Mouse (Mus musculus) thymus, postnatal 4 days (tissue): Measurements from ENCODE around the gene Mast4.

Source experiments
- DNase-seq: peaks from one replicate; pipeline ENCODE4 v3.0.0; 2021

Gene Mast4

DNA sequence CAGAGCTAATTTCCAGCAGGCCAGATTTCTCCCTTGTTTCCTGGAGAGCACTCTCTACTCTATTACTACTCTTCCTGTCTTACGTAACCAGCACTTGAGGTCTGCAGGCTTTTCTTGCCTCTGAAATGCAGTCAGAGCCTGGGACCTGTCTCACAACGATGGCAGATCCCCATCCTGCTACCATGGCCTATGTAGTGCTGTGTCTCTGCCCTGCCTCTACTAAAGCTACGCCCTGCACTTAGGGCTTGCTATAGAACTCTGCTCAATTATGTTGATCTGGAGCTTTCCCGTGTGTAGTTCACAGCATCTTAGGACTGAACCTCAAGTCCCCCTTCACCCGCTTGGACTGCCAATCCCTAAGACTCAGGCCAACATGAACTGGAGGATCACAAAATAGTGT, 150.7 kb downstream of the Mast4 start:
- DNase-seq: no peak

DNA sequence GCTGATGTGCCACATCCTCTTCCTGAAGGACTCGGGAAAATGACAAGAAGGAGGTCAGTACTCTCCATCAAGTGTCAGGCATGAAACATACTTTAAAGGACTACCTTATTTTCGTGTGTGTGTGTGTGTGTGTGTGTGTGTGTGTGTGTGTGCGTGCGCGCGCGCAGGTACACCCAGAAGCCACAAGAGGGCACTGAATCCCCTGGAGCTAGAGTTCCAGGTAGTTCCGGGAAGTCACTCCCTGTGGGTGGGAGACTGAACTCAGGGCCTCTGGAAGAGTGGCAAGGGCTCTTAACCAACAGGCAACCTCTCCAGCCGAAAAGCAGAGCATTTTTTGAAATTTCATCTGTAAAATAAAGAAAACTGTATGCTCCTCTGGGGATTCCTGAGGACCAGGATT, 152.5 kb downstream of the Mast4 start:
- DNase-seq: no peak

- no peak for DNase-seq
Measured at GRCm38 (mm10) chr13:103176871-103177270, 157.4 kb downstream of the Mast4 start.

DNA sequence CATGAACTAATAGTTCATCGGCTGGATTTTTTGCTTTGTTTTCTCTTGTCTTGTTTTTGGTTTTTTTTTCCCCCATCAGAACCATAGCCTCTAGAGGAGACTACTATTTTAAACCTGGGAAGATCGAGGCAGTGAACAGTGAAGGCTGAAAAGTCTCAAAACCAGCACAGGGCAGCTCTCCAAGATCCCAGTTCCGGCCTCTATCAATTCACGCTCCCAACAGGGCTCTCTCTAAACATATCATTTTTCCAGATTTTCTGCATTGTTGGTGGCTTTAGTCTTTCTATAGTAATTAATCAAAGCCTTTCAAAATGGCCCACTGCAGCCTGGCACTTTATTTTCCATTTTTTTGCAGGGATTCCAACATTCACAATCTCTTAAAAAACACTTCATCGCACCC, 159.9 kb downstream of the Mast4 start:
- DNase-seq: no peak

DNA sequence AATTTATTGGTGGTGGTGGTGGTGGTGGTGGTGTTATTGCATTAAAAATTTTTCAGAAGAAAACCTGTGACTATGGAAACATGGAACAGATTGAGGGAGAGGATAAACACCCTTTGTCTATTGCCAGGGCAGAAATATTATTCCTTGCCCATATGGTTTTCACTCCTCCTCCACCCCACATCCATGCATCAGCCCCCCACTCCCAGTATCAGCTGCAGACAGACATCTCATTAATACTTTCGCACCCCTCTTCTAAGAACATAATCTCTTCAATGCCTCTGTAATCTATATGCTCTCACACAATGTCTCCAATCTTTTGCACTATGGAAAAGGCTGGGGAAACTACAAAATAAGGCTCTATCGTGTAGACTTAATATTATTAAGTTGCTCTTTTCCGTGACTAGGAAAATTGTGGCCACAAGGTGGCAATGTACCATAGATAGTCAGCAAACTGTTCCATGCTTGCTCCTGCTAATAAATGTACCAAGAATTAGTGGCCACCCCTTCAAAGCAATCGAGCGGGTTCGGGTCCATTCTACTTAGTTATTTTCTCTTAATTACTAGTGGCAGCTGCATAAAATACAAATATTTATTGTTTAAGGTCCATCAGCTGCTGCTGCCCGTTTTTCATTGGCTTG, 160.6 kb downstream of the Mast4 start:
- peak; percentile 54 for DNase-seq

DNA sequence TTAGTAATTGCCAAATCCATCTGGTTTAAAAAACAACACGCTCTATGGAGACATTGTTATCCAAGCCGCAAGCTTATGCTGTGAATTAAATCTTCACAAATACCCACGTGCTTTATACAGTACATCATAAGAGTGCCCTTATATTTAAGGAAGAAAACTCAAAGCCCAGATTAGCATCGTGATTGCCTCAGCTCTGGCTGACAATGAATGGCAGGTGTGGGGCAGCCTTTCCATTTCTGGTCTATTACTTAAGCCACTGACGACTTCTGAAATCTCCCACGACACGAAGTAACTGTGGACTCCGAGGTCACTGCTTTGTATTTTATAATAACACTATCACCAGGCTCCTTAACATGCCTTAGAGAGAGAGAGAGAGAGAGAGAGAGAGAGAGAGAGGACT, 182.4 kb downstream of the Mast4 start:
- DNase-seq: no peak

- DNase-seq: no peak
Measured at GRCm38 (mm10) chr13:103151171-103151570, 183.1 kb downstream of the Mast4 start.

DNA sequence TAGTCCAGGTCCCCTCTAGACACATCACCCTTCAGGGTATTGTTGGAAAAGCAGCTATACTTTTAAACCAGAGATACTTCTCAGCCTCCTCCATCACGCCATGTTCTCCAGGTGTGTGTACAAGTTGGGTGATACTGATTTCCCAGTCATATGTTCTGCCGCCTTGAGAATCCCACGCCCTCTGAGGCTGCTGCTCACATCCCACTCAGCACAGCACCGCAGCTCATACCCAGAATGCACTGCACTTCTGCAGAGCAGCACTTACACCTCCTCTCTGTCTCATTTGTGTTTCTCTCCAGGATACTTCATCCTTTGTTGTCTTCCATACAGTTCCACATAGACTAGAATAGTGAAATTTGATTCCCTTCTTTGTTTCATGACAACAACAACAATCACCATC, 183.6 kb downstream of the Mast4 start:
- DNase-seq: no peak

GRCm38 (mm10) chr13:103149415-103149814, 184.9 kb downstream of the Mast4 start:
- DNase-seq: no peak

DNA sequence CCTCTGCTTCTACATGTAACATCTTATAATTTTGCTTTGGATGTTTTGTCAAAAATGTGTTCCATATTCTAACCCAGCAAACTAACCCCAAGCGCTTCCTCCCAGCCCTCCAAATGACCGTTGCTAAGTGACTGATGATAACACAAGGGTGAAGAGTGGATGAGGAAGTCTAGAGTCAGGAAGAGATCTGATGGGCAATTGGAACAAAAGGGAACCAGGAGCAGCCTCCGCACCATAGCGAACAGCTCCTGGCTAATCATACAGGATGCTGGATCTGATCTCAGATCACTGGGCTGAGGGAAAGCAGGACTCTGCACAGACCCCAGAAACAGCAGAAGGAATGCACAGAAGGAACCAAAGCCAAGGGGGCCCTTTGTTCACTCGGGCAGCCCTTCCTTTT, 190.0 kb downstream of the Mast4 start:
- DNase-seq: no peak

- DNase-seq: no peak
Measured at GRCm38 (mm10) chr13:103141304-103141703, 193.0 kb downstream of the Mast4 start.

DNA sequence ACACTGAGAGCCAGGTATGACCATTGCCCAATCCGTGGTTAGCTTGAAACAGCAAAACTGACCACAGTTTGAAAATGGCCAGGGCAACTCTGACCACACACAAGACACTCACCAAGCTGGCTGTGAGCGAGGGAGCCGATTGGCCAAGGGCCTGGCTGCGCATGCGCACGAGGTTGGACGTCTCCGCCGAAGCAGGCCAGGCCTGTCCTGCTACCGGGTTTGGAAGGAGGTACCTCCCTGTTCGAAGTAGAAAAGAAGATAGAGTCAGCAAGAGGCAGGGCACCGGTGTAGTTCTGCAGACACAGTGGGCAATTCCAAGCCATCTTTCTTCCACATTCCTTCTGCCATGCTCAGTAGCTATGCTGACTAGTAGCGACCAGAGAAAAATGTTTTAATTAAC, 194.2 kb downstream of the Mast4 start:
- no peak for DNase-seq

DNA sequence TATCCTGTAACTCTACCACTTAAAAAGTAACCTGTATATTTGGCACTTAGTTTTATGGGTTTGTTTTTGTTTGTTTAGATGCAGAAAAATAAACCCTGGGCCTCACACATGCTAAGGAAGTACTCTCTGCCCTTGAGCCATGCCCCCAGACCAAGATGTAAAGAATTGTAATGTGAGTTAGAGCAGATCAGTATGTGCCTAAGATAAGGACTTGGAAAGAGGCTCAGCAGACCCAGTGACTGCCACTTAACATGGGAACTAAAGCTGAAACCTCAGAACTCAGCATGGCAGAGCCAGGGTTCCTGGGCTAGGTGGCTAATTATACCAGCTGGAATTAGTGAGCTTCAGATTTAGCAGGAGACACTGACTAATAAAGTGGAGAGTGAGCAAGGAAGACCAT, 196.0 kb downstream of the Mast4 start:
- DNase-seq: no peak

- DNase-seq: no peak
Measured at GRCm38 (mm10) chr13:103135224-103135883, 198.9 kb downstream of the Mast4 start.

DNA sequence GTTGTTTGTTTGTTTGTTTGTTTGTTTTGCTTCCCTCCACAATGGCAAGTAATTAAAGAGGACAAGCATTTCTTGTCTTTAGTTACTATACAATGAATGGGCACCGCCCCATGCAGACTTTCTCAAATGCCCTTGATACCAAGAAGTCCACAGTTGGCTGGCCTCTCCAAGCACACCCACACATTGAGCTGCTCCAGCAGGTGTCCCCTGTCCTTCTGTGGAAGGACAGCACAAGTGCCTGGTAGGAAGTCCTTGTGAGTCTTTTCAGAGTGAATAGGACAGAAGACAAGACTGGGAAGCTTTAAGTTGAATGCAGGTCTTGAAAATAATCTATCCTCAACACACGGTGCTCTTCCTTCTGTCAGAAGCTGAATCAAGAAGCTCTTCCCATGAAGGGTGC, 202.5 kb downstream of the Mast4 start:
- no peak for DNase-seq

DNA sequence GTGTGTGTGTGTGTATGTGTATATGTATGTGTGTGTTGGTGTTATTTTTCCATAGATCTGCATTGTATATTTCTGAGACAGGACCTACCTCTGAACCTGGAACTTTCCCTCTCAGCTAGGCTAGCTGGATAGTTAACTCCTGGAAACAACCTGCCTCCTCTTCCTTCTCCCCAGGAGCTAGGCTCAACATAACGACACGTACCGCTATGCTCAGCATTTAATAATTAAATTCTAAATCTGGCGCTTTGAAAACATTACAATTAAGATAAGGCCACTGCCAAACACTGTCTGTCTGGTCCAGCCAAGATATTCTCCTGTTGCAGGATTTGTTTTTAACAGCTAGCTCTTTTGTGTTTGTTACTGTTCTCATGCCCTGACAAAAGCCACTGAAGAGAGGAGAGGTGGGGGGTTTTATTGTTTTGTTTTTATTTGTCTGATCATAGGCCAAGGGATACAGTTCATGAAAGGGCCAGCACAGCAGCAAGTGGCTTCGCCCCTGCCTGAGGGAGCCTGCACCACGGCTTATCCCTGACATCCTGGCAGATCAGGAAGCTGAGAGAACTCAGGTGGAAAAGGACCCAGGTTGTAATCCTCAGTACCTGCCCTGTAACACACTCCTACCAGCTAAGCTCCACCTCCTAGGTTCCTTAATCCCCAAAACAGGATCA, 205.0 kb downstream of the Mast4 start:
- no peak for DNase-seq

GRCm38 (mm10) chr13:103128729-103129128, 205.6 kb downstream of the Mast4 start:
- DNase-seq: no peak

GRCm38 (mm10) chr13:103127594-103127993, 206.7 kb downstream of the Mast4 start:
- no peak for DNase-seq

DNA sequence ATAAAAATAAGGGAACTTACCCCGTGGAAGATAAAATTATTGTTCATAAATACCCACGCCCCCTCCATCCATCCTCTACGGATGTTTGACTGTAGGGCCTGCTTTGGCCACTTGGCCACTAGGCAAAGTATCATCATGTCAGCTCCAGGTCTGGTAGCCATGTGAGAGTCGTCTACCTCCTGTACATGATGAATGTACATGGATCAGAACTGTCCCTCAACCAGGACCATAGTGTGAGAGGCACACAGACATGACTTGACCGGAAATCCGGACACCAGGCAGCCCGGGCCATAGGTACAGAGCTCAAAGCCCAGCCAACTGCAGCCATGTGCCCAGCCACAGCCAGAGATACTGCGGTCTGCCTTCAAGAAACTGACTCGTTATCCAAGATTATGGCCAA, 210.6 kb downstream of the Mast4 start:
- DNase-seq: no peak

DNA sequence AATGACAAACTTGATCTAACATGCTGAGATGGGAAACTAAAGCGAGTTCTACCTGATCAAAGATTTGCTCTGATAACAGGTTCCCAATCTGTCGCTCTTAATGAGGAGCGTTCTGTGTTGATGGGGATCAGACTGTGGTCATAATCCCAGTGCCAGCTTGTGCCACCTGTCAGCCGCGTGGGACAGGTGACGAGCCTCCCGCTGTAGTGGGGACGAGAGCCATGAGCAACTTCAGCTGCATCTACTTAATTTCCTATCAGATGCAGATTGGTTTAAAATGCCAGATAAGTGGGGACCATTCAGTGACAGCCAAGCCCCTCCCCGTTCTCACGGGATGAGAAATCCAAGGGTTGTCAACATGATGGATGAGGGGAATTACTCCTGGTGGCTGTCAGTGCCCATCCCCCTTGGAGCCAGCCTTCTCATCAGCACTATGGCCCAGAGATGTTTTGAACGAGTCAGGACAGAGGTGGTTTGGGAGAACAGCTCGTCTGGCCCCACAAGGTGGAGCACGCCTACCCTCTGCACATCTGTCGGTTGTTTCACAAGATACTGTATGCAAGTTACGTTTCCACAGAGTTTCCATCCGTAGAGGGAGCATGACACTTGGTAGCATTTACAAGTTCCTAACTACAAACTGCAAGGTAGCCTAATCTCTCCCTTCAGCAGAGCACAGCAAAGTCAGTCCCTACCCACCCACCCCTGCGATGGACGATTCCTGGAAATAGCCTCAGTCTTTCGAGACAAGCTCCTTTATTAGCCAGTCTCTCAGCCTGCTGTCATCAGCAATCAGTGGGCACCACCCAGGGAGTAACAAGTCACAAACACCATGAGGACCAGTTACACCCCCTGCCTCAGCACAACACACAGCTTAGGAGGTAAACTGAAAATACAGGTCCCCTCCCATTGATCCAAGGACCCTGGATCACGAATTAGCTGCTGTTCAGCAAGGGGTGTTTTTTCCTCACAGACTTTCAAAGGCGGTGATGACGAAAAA, 212.2 kb downstream of the Mast4 start:
- DNase-seq: no peak

- DNase-seq: no peak
Measured at GRCm38 (mm10) chr13:103120669-103121131, 213.6 kb downstream of the Mast4 start.

- no peak for DNase-seq
Measured at GRCm38 (mm10) chr13:103119728-103120127, 214.6 kb downstream of the Mast4 start.

- DNase-seq: no peak
Measured at GRCm38 (mm10) chr13:103115116-103115515, 219.2 kb downstream of the Mast4 start.
